Mouse (Mus musculus) cerebellum, postnatal 36 days (tissue): Measurements from ENCODE around the gene Hpse2.
A peak's percentile ranks its signal among the peaks of the same experiment; 100 is the strongest.
"Not testable (repeated sequence)": the region's sequence is repeated elsewhere in the genome, so short reads cannot be mapped to it uniquely, and the experiment has no call there.

Experiments used
- DNase-seq, 2 experiments: peaks; one replicate each; pipeline ENCODE4 v3.0.0; 2021 to 2022; ENCODE audit warnings: mixed read lengths in 2 of 2

Gene Hpse2

DNA sequence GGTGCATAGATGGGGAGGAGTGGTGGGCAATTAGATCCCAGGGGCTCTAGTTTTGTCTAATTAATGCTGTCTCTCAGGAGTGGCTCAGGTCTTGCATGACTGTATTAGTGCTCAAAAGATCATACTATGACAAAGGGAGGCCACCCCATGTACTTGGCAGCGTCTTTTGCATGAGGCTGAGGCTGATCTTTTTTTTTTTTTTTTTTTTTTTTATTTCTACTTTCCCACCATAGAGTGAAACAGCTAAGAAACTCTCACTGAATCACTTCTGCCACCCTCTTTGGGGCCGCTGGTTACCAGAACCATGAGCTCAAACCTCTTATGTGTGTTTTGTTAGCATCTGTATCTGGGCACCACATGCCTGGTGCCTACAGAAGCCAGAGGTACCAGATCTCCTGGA is 549.0 kb downstream of the Hpse2 start:
- no peak for DNase-seq

DNA sequence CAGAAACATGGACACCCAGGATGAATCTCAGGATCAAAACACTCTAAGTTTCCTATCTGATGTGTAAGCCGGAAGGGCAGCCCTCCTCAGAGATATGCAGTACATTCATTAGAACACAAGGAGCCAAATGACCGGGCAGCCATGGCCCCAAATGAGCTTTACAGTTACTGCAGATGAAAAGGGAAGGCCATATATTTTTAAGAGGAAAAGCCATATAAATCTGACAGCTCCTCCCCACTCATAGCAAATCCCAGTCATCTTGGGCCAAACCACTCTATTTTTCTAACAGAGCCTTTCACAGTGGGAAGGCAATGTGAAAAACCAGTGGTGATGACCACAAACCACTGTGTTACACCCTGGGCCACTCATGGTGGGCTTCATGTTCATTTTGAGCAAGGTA is 549.9 kb downstream of the Hpse2 start:
- no peak for DNase-seq

DNA sequence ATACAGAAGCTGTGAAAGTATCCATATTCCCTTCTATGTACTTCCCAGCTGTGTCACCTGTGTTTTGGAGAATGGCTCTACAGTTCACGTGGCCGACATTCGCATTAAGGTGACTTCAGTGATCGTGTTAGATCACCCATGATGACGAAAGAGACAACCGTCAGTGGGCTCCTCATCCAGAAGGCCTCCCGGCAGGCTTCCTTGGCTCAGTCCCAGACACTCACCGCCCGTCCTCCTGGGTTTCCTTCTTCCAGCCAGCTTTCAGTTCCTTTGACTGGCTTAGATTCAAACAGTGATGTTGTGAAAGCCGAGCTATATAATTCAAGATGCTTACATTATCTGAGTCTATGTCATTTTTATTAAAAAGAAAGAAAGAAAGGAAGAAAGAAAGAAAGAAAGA is 550.6 kb downstream of the Hpse2 start:
- DNase-seq: peak; percentile 43 to 57

DNA sequence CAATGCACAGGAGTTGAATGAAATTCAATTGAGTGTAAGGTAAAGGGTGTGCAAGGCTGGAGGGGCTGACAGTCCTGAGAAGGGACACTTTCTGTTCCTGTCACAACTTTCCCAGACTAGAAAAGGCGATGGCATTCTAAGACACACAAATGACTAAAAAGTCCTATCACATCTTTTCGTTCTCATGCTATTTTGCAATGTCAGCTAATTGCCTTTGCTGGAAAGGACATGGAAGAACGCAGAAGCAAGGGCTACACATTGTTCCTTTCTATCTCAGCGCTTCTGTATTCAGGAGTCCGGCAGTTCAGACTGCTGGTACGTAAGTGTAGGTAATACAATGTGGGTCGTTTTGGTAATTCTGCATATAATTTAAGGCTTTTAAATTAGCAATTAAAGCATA is 555.0 kb downstream of the Hpse2 start:
- DNase-seq: no peak

DNA sequence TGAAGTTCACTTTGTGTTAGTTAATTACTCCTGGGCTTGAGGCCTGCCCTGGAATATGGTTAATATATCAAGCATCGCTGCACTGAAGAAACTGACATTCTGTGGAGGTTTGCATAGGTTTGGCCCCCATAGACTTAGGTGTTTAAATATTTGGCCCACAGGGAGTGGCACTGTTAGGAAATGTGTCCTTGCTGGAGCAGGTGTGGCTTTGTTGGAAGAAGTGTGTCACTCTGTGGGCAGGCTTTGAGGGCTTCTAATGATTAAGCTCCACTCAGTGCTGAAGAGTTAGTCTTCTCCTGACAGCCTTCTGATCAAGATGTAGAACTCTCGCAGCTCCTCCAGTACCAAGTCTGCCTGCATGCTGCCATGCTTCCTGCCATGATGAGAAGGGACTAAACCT is 555.9 kb downstream of the Hpse2 start:
- DNase-seq: no peak

DNA sequence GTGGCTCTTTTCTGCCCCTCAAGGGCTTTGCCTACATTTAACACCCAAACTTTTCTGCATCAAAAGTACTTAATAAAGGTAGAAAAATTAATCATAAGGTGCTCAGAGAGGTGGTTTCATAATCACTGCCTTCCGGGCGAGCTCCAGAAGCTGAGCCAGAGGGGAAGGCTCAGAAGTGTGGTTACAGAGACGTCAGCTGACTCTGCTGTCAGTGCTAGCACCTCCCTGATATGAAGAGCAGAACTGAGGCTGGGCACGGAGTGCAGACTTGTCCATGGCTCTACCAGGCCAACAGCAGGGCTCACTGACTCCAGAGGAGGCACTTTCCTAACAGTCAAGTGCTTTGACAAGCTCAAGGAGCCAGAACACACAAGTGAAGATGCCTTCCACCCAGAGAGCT is 559.0 kb downstream of the Hpse2 start:
- no peak for DNase-seq

DNA sequence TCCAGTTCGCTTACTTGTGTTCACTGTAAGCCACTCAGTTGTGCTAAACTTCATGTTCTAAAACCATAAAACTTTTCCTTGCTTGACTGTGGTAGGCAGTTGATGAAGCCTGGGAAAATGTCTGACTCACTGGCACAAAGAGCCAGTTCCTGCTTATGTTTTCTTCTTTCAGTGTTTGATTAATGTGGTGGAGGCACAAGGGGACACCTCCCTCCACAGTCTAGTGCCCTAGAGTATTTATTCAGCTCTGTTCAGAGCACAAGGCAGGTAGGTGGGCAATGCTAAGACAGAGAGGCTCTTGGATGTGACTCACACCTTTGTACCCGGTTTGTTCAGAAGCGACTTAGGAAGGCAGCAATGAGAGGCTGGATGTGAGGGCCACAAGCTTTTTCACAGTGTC is 560.3 kb downstream of the Hpse2 start:
- DNase-seq: no peak

DNA sequence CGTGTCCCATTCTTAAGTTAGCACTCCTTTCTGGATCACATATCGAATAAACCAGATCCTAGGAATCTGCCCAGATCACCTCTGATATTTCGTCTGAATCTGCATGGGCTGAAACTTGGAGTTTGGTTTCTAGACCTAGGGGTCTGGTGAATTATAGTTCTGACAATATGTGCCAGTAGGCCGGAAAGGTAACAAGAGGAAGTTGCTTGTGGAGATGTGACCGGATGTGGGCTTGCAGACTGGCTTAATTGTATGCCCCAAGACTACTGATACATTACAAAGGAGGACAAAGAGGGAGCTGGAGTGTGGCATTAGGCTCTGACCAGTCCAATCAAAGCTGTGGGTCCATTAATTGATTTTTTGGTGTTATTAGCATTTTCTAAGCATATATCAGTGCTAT is 568.0 kb downstream of the Hpse2 start:
- no peak for DNase-seq

DNA sequence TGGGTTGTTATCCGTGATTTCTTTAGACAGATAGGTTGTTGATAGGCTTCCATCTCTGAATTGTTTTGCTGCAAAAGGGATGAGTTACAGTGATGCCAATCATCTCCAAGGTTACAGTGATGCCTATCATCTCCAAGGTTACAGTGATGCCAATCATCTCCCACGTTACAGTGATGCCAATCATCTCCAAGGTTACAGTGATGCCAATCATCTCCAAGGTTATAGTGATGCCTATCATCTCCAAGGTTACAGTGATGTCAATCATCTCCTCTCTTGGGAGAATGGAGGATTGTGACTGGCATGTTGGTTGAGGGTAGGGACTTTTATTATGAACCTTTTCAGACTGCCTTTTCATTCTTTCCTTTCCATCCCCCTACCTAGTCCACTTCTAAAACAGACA is 570.4 kb downstream of the Hpse2 start:
- DNase-seq: no peak

DNA sequence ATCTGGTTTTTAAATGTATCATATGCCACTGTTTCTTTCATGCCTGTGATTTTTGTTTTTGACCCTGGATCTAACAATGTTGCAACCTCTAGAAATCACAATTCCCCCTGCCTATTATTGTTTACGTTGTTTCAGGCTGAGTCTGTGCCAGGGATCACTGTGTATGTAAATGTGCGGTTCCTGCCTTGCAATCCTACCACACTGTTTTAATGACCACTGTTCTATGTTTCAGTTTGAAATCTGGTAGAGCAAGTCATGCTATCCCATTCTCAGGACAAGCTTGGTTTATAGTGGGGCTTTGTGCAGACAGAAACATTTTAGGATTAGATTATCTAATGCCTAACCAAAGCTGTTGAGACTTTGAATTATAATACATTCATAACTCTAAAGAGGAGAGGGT is 571.9 kb downstream of the Hpse2 start:
- DNase-seq: no peak

DNA sequence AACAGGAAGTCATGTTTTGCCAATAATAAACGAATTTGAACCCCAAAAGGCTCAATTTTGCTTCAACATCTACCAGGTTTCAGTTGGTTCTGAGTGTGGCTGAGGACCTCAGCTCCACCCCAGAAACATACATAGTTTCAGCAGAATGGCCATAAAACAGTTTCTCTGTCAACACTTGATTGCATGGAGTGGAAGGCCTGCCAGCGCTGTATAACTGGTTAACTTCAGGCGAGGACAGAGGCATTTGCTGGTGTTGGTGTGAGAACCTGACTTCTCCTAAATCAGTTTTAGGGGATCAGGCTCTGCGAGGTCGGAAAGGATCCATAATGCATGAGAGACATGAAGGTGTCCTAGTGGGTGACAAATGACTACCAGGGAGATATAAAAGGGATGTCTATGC is 578.0 kb downstream of the Hpse2 start:
- no peak for DNase-seq

DNA sequence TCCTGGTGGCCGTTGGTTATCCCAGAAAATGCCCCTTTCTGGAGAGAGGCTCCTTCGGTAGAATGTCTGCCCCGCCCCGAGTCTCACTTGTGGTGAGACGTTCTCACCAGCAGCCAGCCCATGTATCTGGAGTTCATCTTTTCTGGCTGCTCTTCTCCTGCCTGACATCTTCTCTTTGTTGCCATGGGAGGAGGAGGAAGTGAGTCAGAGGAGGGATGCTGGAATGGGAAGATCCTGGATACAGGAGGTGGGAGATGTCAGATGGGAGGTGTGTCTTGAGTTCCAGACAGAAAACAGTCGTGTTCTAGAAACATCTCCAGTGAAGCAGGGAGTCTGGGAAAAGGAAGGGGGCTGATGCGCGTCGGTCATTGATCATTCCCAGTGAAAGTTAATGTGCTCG is 578.7 kb downstream of the Hpse2 start:
- no peak for DNase-seq

DNA sequence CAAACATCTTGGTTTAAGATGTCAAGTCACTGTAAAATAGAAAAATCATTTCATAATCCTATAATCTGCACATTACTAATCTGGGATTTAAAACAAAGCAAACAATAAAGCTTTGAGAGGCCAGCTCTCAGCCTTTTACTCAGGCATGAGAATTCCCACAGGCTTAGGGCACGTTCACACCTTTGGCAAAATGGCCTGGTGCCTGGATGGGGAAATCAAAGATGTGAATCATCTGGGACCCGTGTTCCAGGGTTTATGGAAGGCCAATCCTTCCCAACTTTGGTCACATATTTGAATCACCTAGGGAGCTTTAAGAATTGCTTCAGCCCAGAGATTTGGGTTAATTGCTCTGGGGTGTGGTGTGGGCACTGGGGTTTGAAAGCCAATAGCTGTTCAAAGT is 590.3 kb downstream of the Hpse2 start:
- no peak for DNase-seq

DNA sequence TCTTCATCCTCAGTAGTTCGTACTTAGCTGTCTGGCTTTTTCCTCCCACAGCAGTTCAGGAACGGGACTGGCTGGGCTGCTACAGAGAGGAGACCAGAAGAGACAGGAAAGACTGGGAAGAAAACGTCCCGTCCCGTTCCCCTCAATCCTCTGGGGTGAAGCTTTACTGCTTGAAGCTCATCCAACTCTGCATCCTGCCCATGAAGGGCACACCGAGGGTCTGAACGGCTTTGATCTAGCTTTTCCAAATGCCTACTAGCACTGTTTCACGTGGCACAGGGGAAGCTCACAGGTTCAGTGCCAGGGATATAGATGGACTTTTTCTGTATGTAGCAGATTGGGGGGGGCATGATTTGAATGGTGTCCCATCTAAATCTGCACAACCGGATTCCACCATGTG is 592.4 kb downstream of the Hpse2 start:
- DNase-seq: no peak

DNA sequence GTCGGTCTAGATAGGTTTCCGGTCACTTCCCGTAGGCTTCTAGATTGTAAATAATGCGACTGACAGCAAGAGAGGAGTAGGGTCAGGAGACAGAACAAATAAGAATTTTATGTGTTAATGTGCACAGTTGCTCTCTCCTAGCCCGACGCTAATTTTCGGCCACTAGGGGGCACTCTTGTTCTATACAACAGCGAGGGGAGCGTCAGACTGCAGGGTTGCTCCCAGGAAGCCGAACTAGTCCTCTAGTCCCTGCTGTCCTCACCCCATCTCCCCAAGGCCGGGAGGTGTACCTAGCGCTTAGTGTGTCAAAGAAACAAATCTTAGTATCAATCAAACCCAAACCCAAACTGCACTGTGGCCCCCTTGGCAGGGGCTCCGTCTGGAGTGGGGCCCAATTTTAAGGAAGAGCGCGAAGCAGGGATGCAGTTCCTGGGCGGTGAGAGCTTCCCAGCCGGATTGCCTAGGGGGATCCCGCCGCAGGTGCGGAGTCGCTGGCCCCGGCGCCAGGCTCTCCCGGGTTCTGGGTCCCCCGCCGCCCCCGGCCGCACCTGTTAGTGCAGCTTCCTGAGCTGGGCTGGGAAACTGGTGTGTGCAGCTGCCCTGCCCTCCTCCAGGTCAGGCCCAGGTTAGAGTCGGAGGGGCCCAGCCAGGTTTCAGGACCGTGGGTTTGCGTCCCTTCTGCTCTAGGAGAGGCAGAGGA is 593.1 kb downstream of the Hpse2 start:
- peak; percentile 88 for DNase-seq

DNA sequence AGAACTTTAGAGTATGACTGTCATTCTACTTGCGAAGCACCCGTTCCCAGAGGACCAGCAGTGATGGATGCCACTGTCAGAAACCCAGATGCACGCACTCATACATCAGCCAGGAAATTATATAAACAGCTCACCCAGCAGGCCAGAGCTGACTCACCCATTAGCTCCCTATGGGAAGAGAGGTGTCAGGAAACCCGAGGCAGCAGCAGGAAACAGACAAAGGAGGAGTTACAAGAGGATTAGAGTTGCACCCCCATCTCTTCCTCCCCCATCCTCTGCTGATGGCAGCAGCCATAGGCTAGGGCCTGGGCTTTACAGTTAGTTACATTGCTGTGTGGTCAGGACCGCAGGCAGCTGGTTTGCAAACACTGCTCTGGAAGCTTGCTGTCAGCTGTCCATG is 599.8 kb downstream of the Hpse2 start:
- no peak for DNase-seq

DNA sequence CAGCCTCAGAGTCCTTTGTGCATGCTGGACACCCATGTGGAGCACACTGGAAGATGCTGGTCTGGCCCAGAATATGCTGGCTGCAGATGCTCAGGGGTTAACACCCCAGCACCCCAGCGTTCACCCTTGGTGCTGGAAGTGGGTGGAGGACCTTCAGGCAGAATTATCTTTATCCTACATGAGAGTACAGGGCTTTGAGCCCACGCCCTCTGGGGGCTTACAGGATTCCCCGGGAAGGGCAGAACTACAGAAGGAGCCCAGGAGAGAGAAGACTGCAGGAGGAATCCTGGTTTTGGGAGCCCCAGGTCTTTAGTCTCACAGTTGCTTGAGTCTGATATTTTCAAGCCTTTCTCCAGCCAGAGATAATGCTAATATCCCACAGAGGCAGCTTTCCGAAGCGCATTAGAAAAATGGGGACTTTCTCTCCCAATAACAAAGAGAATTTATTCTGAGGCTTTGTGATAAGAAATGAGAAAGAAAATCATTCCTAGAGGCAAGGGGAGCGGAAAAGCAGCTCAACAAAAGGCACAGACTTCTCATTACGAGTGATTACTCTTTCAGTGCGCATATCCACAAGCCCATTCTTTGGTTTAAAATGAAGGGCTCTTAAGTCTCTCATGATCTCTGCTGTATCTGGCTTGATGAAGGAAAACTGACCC is 602.5 kb downstream of the Hpse2 start:
- no peak for DNase-seq

DNA sequence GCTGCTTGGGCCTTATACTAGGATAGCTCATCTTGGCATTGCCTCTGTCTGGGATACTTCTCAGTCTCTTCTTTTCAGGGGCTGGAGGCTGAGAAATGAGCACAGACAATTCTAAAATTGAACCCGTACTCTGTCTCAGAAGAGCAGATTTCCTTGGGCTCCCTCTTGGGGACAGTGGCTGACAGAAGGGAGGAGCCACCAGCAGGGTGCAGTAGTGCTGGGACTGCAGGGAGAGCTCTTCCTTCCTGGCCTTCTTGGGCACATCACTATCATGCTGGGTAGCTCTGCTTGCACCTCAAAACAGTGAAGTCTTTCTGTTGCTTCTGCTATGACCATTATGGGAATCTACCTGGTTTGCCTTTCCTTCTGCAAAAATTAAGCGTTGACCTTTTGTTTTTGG is 603.0 kb downstream of the Hpse2 start:
- DNase-seq: no peak

DNA sequence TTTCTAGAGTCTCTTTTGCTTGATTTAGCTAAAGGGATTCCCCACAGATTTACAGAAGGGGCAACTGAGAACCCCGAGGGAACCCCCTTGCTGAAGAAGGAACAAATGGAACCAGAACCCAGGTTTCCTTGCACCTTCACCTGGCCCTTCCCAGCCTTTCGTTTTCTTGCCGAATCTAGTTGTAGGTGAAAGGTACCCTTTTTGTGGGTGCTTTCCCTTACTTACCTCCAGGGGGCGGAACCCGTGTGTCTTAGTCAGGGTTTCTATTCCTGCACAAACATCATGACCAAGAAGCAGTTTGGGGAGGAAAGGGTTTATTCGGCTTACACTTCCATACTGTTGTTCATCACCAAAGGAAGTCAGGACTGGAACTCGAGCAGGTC is 608.0 kb downstream of the Hpse2 start:
- not testable (repeated sequence) for DNase-seq

DNA sequence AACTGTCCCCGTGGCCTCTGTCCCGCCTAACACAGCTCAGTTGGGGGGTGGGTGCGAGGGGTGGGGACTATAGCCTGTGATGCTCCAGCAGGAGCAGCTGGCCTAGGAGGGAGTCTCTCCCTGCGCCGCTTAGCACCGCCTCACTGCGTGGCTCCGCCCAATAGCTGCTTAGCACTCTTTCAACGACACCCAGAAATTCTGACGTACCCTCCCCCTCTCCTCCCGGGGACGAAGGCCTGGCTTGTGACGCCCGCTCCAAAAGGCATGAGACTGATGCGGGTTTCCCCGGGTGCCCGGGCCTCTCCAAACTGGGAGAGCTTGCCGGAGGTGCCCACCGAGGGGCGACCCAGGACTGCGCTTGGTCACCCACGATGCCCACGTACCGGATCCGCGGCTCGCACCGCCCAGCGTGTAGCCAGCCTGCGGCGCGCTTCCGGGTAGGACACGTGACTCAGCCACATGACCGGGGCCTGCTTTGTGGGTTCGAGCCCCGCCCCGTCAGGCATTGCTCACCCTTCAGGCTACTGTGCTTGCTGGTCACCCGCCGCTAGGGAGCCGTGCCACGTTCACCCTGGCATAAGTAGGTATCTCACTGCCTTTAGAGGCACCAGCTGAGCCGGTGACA is 608.5 kb downstream of the Hpse2 start, which contains the start of gene Hps1:
Hps1 (minus strand) TSS at position 448 of the 625 bp plus-strand sequence.
- DNase-seq: peak; percentile 81 to 83

DNA sequence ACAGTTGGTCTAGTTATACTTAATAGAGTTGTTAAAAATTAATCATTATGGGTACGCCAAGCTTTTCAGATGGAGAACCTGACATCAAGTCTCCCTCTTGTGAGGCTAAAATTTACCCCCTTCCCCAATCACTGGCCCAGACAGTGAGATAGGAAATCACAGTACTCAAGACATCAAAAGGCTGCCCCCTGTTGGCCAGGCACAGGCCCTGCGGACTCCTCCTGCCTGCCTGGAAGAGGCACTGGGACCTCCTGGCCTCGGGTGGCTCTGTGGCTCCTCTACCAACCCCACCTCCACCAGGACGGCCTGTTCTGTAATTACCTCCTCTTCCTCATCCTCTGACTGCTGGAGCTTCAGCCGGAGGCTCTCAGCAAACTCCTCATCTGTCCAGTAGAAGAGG is 610.4 kb downstream of the Hpse2 start:
- peak; percentile 21 to 40 for DNase-seq

DNA sequence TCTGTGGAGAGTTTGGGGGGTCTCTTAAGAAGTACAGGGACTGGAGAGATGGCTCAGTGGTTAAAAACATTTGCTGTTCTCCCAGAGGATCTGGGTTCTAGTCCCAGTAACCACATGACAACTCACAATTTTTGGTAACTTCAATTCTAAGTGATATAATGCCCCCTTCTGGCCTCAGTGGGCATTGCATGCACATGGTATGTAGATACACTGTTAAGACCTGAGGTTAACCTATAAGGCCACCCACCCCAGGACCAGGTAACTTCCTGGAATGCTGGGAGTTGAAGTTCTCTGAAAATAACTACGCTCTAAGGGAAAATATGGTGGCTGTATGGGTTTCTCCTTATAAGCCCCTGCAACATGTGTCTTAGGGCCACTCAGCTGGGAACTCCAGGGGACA is 611.3 kb downstream of the Hpse2 start:
- DNase-seq: peak in 1 of 2 experiments; percentile 30

DNA sequence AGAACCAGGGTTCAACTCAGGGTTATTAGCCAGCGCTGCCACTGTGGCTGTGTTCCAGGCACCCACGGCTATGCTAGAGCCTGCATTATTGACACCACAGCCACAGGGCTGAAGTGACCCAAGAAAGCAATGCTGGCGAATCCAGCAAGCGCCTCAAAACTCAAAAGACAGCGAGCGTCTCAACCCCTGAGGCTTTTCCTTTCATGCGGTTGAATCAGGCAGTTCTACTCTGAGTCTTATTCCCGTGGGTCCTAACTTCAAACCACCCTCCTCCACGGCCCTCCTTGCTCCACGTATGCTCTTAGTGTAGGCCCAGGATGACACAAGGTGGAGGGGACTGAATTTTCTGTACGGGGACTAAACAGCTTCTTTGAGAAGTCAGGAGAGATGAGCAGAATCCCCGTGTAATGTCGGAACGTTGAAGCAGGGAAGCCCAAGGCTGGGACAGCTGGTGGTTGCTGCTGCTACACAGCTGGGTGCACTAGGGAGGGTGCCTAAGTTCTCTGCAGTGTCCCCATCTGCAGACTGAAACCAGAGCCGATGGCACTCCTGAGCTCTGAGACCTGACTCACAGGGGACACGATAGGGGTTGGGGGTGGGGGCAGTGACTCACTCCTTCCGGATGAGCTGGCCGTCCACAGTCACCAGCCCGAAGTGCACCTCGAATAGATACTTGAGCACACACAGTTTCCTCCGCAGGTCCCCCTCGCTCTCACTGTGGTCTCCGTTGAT is 617.8 kb downstream of the Hpse2 start:
- DNase-seq: no peak

DNA sequence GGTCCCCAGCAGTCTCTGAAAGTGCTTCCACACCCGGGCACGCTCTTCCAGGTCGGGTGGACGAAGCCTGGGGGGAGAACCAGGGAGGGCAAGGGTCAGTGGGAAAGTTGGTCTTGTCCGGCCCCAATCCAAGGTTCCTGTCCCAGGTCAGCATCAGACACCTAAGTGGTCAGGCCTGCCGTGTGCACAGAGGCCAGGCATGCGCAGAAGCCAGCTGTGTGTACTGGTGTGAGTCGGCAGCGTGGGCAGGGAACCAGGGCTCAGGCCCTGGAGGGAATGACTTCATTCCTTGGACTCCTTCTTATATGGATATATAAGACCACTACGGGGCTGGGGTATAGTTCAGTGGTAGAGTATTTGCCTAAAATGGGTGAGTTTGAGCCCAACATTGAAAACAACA is 618.5 kb downstream of the Hpse2 start:
- no peak for DNase-seq
